Mouse (Mus musculus) lung, embryonic 16.5 days (tissue): ENCODE measurements around the gene Ica1. TPM values are rescaled to one million over a fixed set of nuclear protein-coding genes. Genes with fewer than 3 reads are reported as not detected.

Experiments used
- ATAC-seq: fragments of 200-750 bp; cut with Nextera tagmentation; 2 replicates; pipeline ENCODE4 v1.8.0; 2017; ENCODE audit warnings: low read depth, mild to moderate bottlenecking, moderate library complexity
- H3K27ac ChIP-seq: fragments of 300-500 bp; sonication (generic); 2 replicates; pipeline ENCODE4 v1.5.1; 2014; ENCODE audit warnings: mild to moderate bottlenecking, control low read depth, low read length
- H3K27me3 ChIP-seq: fragments of 300-500 bp; sonication (generic); 2 replicates; pipeline ENCODE4 v1.6.1; 2014; ENCODE audit warnings: low read depth, low read length, mixed read lengths; ENCODE audit not compliant: control insufficient read depth, insufficient read depth
- H3K36me3 ChIP-seq: fragments of 300-500 bp; sonication (generic); 2 replicates; pipeline ENCODE4 v1.6.1; 2014; ENCODE audit warnings: low read length; ENCODE audit not compliant: control insufficient read depth, insufficient read depth
- H3K4me1 ChIP-seq: fragments of 300-500 bp; sonication (generic); replicated peaks from 2 replicates; pipeline ENCODE4 v1.6.1; 2014; ENCODE audit warnings: low read length, mixed read lengths; ENCODE audit not compliant: control insufficient read depth, insufficient read depth
- H3K4me2 ChIP-seq: fragments of 300-500 bp; sonication (generic); 2 replicates; pipeline ENCODE4 v1.6.1; 2014; ENCODE audit warnings: low read depth, low read length, control low read depth
- H3K4me3 ChIP-seq: fragments of 300-500 bp; sonication (generic); 2 replicates; pipeline ENCODE4 v1.5.1; 2014; ENCODE audit warnings: mild to moderate bottlenecking, low read length, control low read depth
- H3K9ac ChIP-seq: fragments of 300-500 bp; sonication (generic); 2 replicates; pipeline ENCODE4 v1.6.1; 2014; ENCODE audit warnings: low read length, control low read depth
- H3K9me3 ChIP-seq: fragments of 300-500 bp; sonication (generic); 2 replicates; pipeline ENCODE4 v1.6.1; 2016; ENCODE audit warnings: low read length; ENCODE audit not compliant: control insufficient read depth
- WGBS: fragments of 180-500 bp; shearing (Covaris S2); extraction: QIAGEN DNeasy Blood & Tissue Kit; methylation state at CpG from one replicate; pipeline ENCODE4 v1.1.7; 2014; 5-methylcytosine and 5-hydroxymethylcytosine counted together
- polyA plus RNA-seq: library from polyadenylated mRNA; unstranded; fragments of >200 nt; fragmentation: Nextera tagmentation; extraction: Ambion mirVana; gene quantifications from 2 replicates; pipeline ENCODE4 v1.2.1, GENCODE M21; 2015

Gene Ica1
- polyA plus RNA-seq, 1 experiment from 2014 or later = 40.6 TPM

GRCm38 (mm10) chr6:8647513-8648184, 130.6 kb downstream of the Ica1 start:
- Histone ChIP-seq H3K4me2 (no peak overlapping the region), H3K4me3 (no peak overlapping the region), H3K9ac (no peak overlapping the region), H3K27me3 (no peaks in the 10 kb centered on the region), H3K36me3 (no peaks in the 10 kb centered on the region), H3K27ac (no peak overlapping the region), H3K9me3 (no peaks in the 10 kb centered on the region), H3K4me1 (no peaks in the 10 kb centered on the region)
- ATAC-seq = no peak
- 69% methylated on average over 7 of the region's 7 CpGs for WGBS

GRCm38 (mm10) chr6:8645708-8646107, 132.6 kb downstream of the Ica1 start:
- no peaks in the 10 kb centered on the region for H3K4me1 ChIP-seq
- no peak overlapping the region for H3K4me2 ChIP-seq
- no peak overlapping the region for H3K4me3 ChIP-seq
- H3K27me3 ChIP-seq = no peaks in the 10 kb centered on the region
- no peaks in the 10 kb centered on the region for H3K9me3 ChIP-seq
- WGBS = 45% methylated on average over 2 of the region's 2 CpGs
- no peak overlapping the region for H3K9ac ChIP-seq
- no peak overlapping the region for H3K27ac ChIP-seq
- ATAC-seq = no peak
- no peaks in the 10 kb centered on the region for H3K36me3 ChIP-seq

GRCm38 (mm10) chr6:8644703-8645102, 133.6 kb downstream of the Ica1 start:
- ATAC-seq = no peak
- Histone ChIP-seq H3K27ac (no peak overlapping the region), H3K4me1 (no peaks in the 10 kb centered on the region), H3K36me3 (no peaks in the 10 kb centered on the region), H3K9me3 (no peaks in the 10 kb centered on the region), H3K4me2 (no peak overlapping the region), H3K9ac (no peak overlapping the region), H3K27me3 (no peaks in the 10 kb centered on the region), H3K4me3 (no peak overlapping the region)
- 75% methylated on average over 10 of the region's 10 CpGs for WGBS

- Histone ChIP-seq H3K4me1 (no peaks in the 10 kb centered on the region), H3K36me3 (no peaks in the 10 kb centered on the region), H3K9me3 (no peaks in the 10 kb centered on the region), H3K27ac (no peak overlapping the region), H3K4me3 (no peak overlapping the region), H3K4me2 (no peak overlapping the region), H3K9ac (no peak overlapping the region), H3K27me3 (no peaks in the 10 kb centered on the region)
- ATAC-seq = no peak
- 85% methylated on average over 5 of the region's 5 CpGs for WGBS
These were observed 137.4 kb downstream of the Ica1 start for GRCm38 (mm10) chr6:8640863-8641262.

- Histone ChIP-seq H3K27ac (no peak overlapping the region), H3K4me2 (no peak overlapping the region), H3K4me3 (no peak overlapping the region), H3K27me3 (no peaks in the 10 kb centered on the region), H3K4me1 (no peaks in the 10 kb centered on the region), H3K9me3 (no peaks in the 10 kb centered on the region), H3K9ac (no peak overlapping the region), H3K36me3 (no peaks in the 10 kb centered on the region)
- ATAC-seq = no peak
- WGBS = 73% methylated on average over 2 of the region's 2 CpGs
These were observed 138.8 kb downstream of the Ica1 start for GRCm38 (mm10) chr6:8639526-8639925.

GRCm38 (mm10) chr6:8638899-8639298, 139.4 kb downstream of the Ica1 start:
- 69% methylated on average over 4 of the region's 4 CpGs for WGBS
- Histone ChIP-seq H3K4me1 (no peaks in the 10 kb centered on the region), H3K27ac (no peak overlapping the region), H3K9ac (no peak overlapping the region), H3K36me3 (no peaks in the 10 kb centered on the region), H3K4me3 (no peak overlapping the region), H3K9me3 (no peaks in the 10 kb centered on the region), H3K4me2 (no peak overlapping the region), H3K27me3 (no peaks in the 10 kb centered on the region)
- ATAC-seq = no peak

GRCm38 (mm10) chr6:8638122-8638521, 140.2 kb downstream of the Ica1 start:
- H3K9me3 ChIP-seq = no peaks in the 10 kb centered on the region
- WGBS = 84% methylated on average over 4 of the region's 4 CpGs
- no peak for ATAC-seq
- H3K4me3 ChIP-seq = no peak overlapping the region
- no peaks in the 10 kb centered on the region for H3K4me1 ChIP-seq
- no peak overlapping the region for H3K4me2 ChIP-seq
- H3K27ac ChIP-seq = no peak overlapping the region
- no peaks in the 10 kb centered on the region for H3K36me3 ChIP-seq
- no peak overlapping the region for H3K9ac ChIP-seq
- no peaks in the 10 kb centered on the region for H3K27me3 ChIP-seq

- ATAC-seq = no peak
- 87% methylated on average over 4 of the region's 4 CpGs for WGBS
These were observed 145.6 kb downstream of the Ica1 start for GRCm38 (mm10) chr6:8632701-8633100.

GRCm38 (mm10) chr6:8631986-8632632, 146.2 kb downstream of the Ica1 start:
- 40% methylated on average over 5 of the region's 5 CpGs for WGBS
- no peak for ATAC-seq
- Histone ChIP-seq H3K4me2 (no peak overlapping the region), H3K4me3 (no peak overlapping the region), H3K4me1 (no peaks in the 10 kb centered on the region), H3K27me3 (no peaks in the 10 kb centered on the region), H3K27ac (no peak overlapping the region), H3K9me3 (no peaks in the 10 kb centered on the region), H3K36me3 (no peaks in the 10 kb centered on the region), H3K9ac (no peak overlapping the region)

More at GRCm38 (mm10) chr6:8632701-8633100, 145.6 kb downstream of the Ica1 start:
- Histone ChIP-seq H3K4me2 (no peak overlapping the region), H3K36me3 (no peaks in the 10 kb centered on the region), H3K4me3 (no peak overlapping the region), H3K9ac (no peak overlapping the region), H3K4me1 (no peaks in the 10 kb centered on the region), H3K9me3 (no peaks in the 10 kb centered on the region), H3K27me3 (no peaks in the 10 kb centered on the region), H3K27ac (no peak overlapping the region)
